In the genomic region with DNA sequence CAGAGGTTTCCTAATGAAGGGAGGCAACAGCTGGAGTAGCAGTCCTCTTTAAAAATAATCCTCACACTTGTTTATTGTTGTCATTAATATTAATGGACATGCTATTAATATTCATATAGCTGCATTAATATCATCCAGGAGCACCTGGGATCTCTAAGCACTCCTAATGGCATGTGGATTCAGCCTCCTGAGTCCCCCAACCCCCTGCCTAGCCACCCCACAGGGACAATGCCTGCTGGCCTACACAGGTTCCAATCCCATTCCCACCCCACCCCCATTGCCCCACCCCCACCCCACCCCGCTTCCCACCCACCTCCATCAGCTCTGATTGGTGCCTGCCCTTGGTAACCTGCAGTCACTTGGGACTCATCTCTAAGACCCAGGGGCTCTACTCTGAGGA, we compare ENCODE assay signal across 23 mouse cellular contexts. TPM values are rescaled to one million over a fixed set of nuclear protein-coding genes. Genes with fewer than 3 reads are reported as not detected.
"Had no signal": no experiment of that assay in that cellular context is flagged by ENCODE, and none has a peak within 500 bp of the region (broad histone marks: within the 10 kb centered on the region; RNA-seq: fewer than 3 reads in every experiment).

No protein-coding gene starts in this region.

- H3K4me2 ChIP-seq: limb, embryonic 12.5 days; limb, embryonic 15.5 days; liver, embryonic 11.5 days; lung, embryonic 14.5 days had no signal

- H3K9me3 ChIP-seq: limb, embryonic 12.5 days; limb, embryonic 15.5 days; megakaryocyte, embryonic 14.5 days had no signal

- H3K9ac ChIP-seq: limb, embryonic 12.5 days; limb, embryonic 15.5 days; liver, embryonic 14.5 days; liver, postnatal 0 days; lung, embryonic 14.5 days had no signal

- H3K4me1 ChIP-seq: megakaryocyte, embryonic 14.5 days had no signal

- H3K36me3 ChIP-seq: limb, embryonic 12.5 days; limb, embryonic 15.5 days had no signal

- H3K27ac ChIP-seq: limb, embryonic 12.5 days; limb, embryonic 15.5 days; liver, embryonic 14.5 days; macrophage; stomach, postnatal 0 days had no signal

- DNase-seq: kidney, adult 2 months; kidney, postnatal 10 days; kidney, postnatal 4 days; left cerebral cortex, postnatal 4 days; liver, postnatal 0 days; right cerebral cortex, adult 18-20 months; right cerebral cortex, postnatal 14 days; right cerebral cortex, postnatal 4 days; thymus, adult 2 months; thymus, postnatal 14 days; thymus, postnatal 4 days had no signal

- ATAC-seq: intestine, postnatal 0 days; liver, postnatal 0 days; lung, postnatal 0 days had no signal

- H3K4me3 ChIP-seq: limb, embryonic 12.5 days; limb, embryonic 15.5 days; megakaryocyte, embryonic 14.5 days had no signal

RNA-seq across cellular contexts. Expression of a gene that starts 6.0 kb away (rescaled TPM):
- polyA plus RNA-seq: intestine, embryonic 14.5 days; intestine, postnatal 0 days; kidney, adult 2 months; kidney, embryonic 14.5 days; limb, embryonic 12.5 days; limb, embryonic 15.5 days; liver, embryonic 11.5 days; liver, embryonic 14.5 days; liver, postnatal 0 days; lung, embryonic 14.5 days; lung, postnatal 0 days; stomach, postnatal 0 days; thymus, adult 2 months had no signal

RNA-seq across cellular contexts. Expression of a gene that starts 40.0 kb away (rescaled TPM):
- polyA plus RNA-seq: intestine, postnatal 0 days; liver, postnatal 0 days had no signal
